ENCODE assay signal across 16 mouse cellular contexts in the genomic region with DNA sequence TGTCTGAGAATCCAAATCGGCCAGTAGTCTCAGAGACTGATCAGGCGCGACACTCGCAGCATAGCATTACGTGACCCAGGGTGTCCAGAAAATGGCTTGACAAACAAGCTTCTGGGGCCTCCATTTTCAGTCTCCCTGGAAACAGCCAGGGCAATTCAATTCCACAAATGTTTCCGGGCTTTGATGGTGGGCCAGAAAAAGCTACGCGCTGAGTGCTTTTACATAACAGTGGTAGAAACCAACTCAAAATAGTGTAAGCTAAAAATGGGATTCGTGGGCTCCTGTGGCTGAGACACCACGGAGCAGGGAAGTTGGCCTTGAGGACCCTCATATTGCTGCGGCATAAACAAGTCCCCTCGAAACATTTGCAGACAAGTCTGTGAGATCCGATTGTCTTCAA.
DNase-seq lines count a peak whose midpoint lies in the region; ATAC-seq and TF ChIP-seq lines count a peak whose summit lies in the region.
"Had no signal": no experiment of that assay in that cellular context is flagged by ENCODE, and none has a peak within 500 bp of the region (broad histone marks: within the 10 kb centered on the region; RNA-seq: fewer than 3 reads in every experiment).

No protein-coding gene starts in this region.

- H3K27ac ChIP-seq in midbrain, embryonic 10.5 days (replicated peaks): peak overlapping the region; percentile 67
- no peak overlapping the region; the same call in 1 of the 2 replicates for H3K27ac ChIP-seq in midbrain, embryonic 13.5 days
- no peak overlapping the region for H3K27ac ChIP-seq in midbrain, embryonic 14.5 days (replicated peaks; ENCODE audit: low read depth, low read length)
- H3K27ac ChIP-seq in heart, embryonic 11.5 days (ENCODE audit: low read depth, low read length): no peak overlapping the region
- no peak overlapping the region for H3K27ac ChIP-seq in cerebellum, adult 2 months (ENCODE audit: insufficient read depth, low read length)
- H3K27ac ChIP-seq: heart, embryonic 10.5 days; midbrain, embryonic 12.5 days had no signal

- no peak overlapping the region for H3K4me2 ChIP-seq in midbrain, embryonic 13.5 days (replicated peaks)
- no peak overlapping the region for H3K4me2 ChIP-seq in midbrain, embryonic 14.5 days (ENCODE audit: low read length)
- H3K4me2 ChIP-seq in heart, embryonic 11.5 days: no peak overlapping the region
- H3K4me2 ChIP-seq: liver, embryonic 11.5 days; midbrain, embryonic 12.5 days had no signal

- 64% methylated on average over 13 of the region's 13 CpGs for WGBS in midbrain, embryonic 10.5 days
- 30% methylated on average over 13 of the region's 13 CpGs for WGBS in midbrain, embryonic 13.5 days
- WGBS in midbrain, embryonic 14.5 days: 36% methylated on average over 13 of the region's 13 CpGs
- WGBS in heart, embryonic 11.5 days (ENCODE audit: insufficient replicate concordance): 83% methylated on average over 13 of the region's 13 CpGs
- 44% methylated on average over 13 of the region's 13 CpGs for WGBS in cerebellum, adult 2 months

- H3K36me3 ChIP-seq in midbrain, embryonic 10.5 days: no peaks in the 10 kb centered on the region
- no peaks in the 10 kb centered on the region for H3K36me3 ChIP-seq in midbrain, embryonic 13.5 days
- no peaks in the 10 kb centered on the region for H3K36me3 ChIP-seq in midbrain, embryonic 14.5 days (ENCODE audit: control insufficient read depth, insufficient read depth, low read length)
- no peaks in the 10 kb centered on the region for H3K36me3 ChIP-seq in heart, embryonic 11.5 days (ENCODE audit: control insufficient read depth, insufficient read depth, low read length)
- H3K36me3 ChIP-seq: heart, embryonic 10.5 days; midbrain, embryonic 12.5 days had no signal

- ATAC-seq in midbrain, embryonic 13.5 days: no peak
- no peak for ATAC-seq in midbrain, embryonic 14.5 days (ENCODE audit: low FRiP score, low TSS enrichment)
- no peak for ATAC-seq in heart, embryonic 11.5 days (replicated peaks; ENCODE audit: insufficient number of reproducible peaks, low FRiP score, low TSS enrichment)

- TF ChIP-seq CTCF in cerebellum, adult 2 months (IDR thresholded peaks at IDR 0.05; ENCODE audit: borderline replicate concordance, insufficient read depth, low read depth, low read length): no peak

- no peak for TF ChIP-seq POLR2A in cerebellum, adult 2 months (IDR thresholded peaks at IDR 0.05; ENCODE audit: borderline replicate concordance, insufficient read depth, low read length)

- no peak for DNase-seq in midbrain, embryonic 10.5 days (ENCODE audit: low spot score)
- peak; percentile 28 to 50 for DNase-seq in layer of hippocampus, adult 8-10 months (ENCODE audit: low spot score in 2 of 2)
- peak; percentile 53 for DNase-seq in midbrain, embryonic 14.5 days
- no peak for DNase-seq in adrenal gland, postnatal 4 days (ENCODE audit: low spot score in 2 of 2)
- no peak for DNase-seq in cerebellum, adult 2 months
- DNase-seq in gastrocnemius, postnatal 4 days (ENCODE audit: low spot score in 2 of 2): no peak
- DNase-seq: embryo, embryonic 11 days; gastrocnemius, postnatal 10 days; heart, postnatal 4 days; kidney, postnatal 36 days; thymus, postnatal 14 days had no signal

- H3K9me3 ChIP-seq in midbrain, embryonic 10.5 days (replicated peaks): peaks cover 5% of the 10 kb centered on the region; the same call in 1 of the 2 replicates
- H3K9me3 ChIP-seq in midbrain, embryonic 13.5 days: no peaks in the 10 kb centered on the region
- H3K9me3 ChIP-seq in midbrain, embryonic 14.5 days (ENCODE audit: control insufficient read depth, low read length): no peaks in the 10 kb centered on the region
- H3K9me3 ChIP-seq in heart, embryonic 11.5 days (replicated peaks; ENCODE audit: control insufficient read depth, low read length): no peaks in the 10 kb centered on the region
- H3K9me3 ChIP-seq: heart, embryonic 10.5 days; midbrain, embryonic 12.5 days had no signal

- H3K4me3 ChIP-seq in midbrain, embryonic 10.5 days: no peak overlapping the region
- no peak overlapping the region for H3K4me3 ChIP-seq in midbrain, embryonic 13.5 days (replicated peaks)
- no peak overlapping the region for H3K4me3 ChIP-seq in midbrain, embryonic 14.5 days (replicated peaks; ENCODE audit: low read depth, low read length)
- H3K4me3 ChIP-seq in heart, embryonic 11.5 days (ENCODE audit: low read depth, low read length): no peak overlapping the region
- no peak overlapping the region for H3K4me3 ChIP-seq in cerebellum, adult 2 months (replicated peaks; ENCODE audit: insufficient read depth, low read depth, low read length)
- H3K4me3 ChIP-seq: heart, embryonic 10.5 days; midbrain, embryonic 12.5 days had no signal

- H3K27me3 ChIP-seq in midbrain, embryonic 10.5 days (ENCODE audit: low read depth, poor library complexity, severe bottlenecking): peaks cover 29% of the 10 kb centered on the region; the same call in 1 of the 2 replicates
- peaks cover 12% of the 10 kb centered on the region; the same call in 1 of the 2 replicates for H3K27me3 ChIP-seq in midbrain, embryonic 13.5 days
- no peaks in the 10 kb centered on the region for H3K27me3 ChIP-seq in midbrain, embryonic 14.5 days (ENCODE audit: control insufficient read depth, insufficient read depth, low read length)
- H3K27me3 ChIP-seq in heart, embryonic 11.5 days (ENCODE audit: control insufficient read depth, insufficient read depth, low read length): no peaks in the 10 kb centered on the region
- no peaks in the 10 kb centered on the region; the same call in 1 of the 2 replicates for H3K27me3 ChIP-seq in cerebellum, adult 2 months (ENCODE audit: control insufficient read depth, insufficient read depth, low read length)

- peaks cover 66% of the 10 kb centered on the region for H3K4me1 ChIP-seq in midbrain, embryonic 10.5 days
- peaks cover 49% of the 10 kb centered on the region for H3K4me1 ChIP-seq in midbrain, embryonic 13.5 days (replicated peaks)
- peaks cover 19% of the 10 kb centered on the region for H3K4me1 ChIP-seq in midbrain, embryonic 14.5 days (ENCODE audit: control insufficient read depth, insufficient read depth, low read length)
- H3K4me1 ChIP-seq in heart, embryonic 11.5 days (ENCODE audit: control insufficient read depth, insufficient read depth, low read length): no peaks in the 10 kb centered on the region
- H3K4me1 ChIP-seq in cerebellum, adult 2 months (ENCODE audit: control insufficient read depth, insufficient read depth, low read length): no peaks in the 10 kb centered on the region
- H3K4me1 ChIP-seq: heart, embryonic 10.5 days had no signal

- no peak overlapping the region for H3K9ac ChIP-seq in midbrain, embryonic 13.5 days (replicated peaks)
- H3K9ac ChIP-seq in midbrain, embryonic 14.5 days (replicated peaks; ENCODE audit: low read length): no peak overlapping the region
- H3K9ac ChIP-seq in heart, embryonic 11.5 days (ENCODE audit: low read depth, low read length): no peak overlapping the region
- H3K9ac ChIP-seq: midbrain, embryonic 12.5 days had no signal

Comparison
In these comparisons a context has a peak if more than half of its experiments do, and no peak if none do; other contexts are left out.
1. DNase-seq: peak in layer of hippocampus, adult 8-10 months (2 of 2) and midbrain, embryonic 14.5 days (single experiment); none in midbrain, embryonic 10.5 days (single experiment), adrenal gland, postnatal 4 days (0 of 2), cerebellum, adult 2 months (0 of 2) and gastrocnemius, postnatal 4 days (0 of 2).